Mouse (Mus musculus): ENCODE data around the gene Ptgdr2.

GRCm38 (mm10) chr19:10940801-10941457 lies 4.0 kb downstream of the Ptgdr2 start:
- TF ChIP-seq GATA1 (IDR thresholded peaks at IDR 0.05; ENCODE audit: borderline replicate concordance, low read length) (no peak), FLI1 (IDR thresholded peaks at IDR 0.05; ENCODE audit: low read length) (no peak)
